Mouse (Mus musculus) stomach, postnatal 0 days (tissue): ENCODE results near the gene Tmco5b.

Source experiments
- CTCF ChIP-seq: IDR thresholded peaks from 2 replicates; pipeline ENCODE4 v1.5.1; 2016; ENCODE audit warnings: antibody characterized with exemption, low read depth, mild to moderate bottlenecking, moderate library complexity
- EP300 ChIP-seq: optimal IDR thresholded peaks from 2 replicates; pipeline ENCODE3; 2016; ENCODE audit warnings: antibody characterized with exemption

- no peak for TF ChIP-seq CTCF
- no peak for TF ChIP-seq EP300
Measured at GRCm38 (mm10) chr2:113333799-113334541, 48.4 kb downstream of the Tmco5b start.
